Mouse (Mus musculus) heart, embryonic 12.5 days (tissue): ENCODE data around the gene Gcnt3. TPM values are rescaled to one million over a fixed set of nuclear protein-coding genes. Genes with fewer than 3 reads are reported as not detected.
A peak's percentile ranks its signal among the peaks of the same experiment; 100 is the strongest.

Source experiments
- ATAC-seq: fragments of 200-750 bp; cut with Nextera tagmentation; 2 replicates; pipeline ENCODE4 v1.8.0; 2017; ENCODE audit warnings: moderate TSS enrichment, moderate library complexity; ENCODE audit not compliant: insufficient number of reproducible peaks, low FRiP score
- H3K27ac ChIP-seq: fragments of 300-500 bp; sonication (generic); 2 replicates; pipeline ENCODE4 v1.5.1; 2016; ENCODE audit warnings: mild to moderate bottlenecking, moderate library complexity; ENCODE audit not compliant: poor library complexity, severe bottlenecking
- H3K27me3 ChIP-seq: fragments of 300-500 bp; sonication (generic); replicated peaks from 2 replicates; pipeline ENCODE4 v1.6.1; 2016; ENCODE audit warnings: mild to moderate bottlenecking, moderate library complexity
- H3K36me3 ChIP-seq: fragments of 300-500 bp; sonication (generic); 2 replicates; pipeline ENCODE4 v1.6.1; 2016; ENCODE audit warnings: mild to moderate bottlenecking, moderate library complexity
- H3K4me1 ChIP-seq: fragments of 300-500 bp; sonication (generic); replicated peaks from 2 replicates; pipeline ENCODE4 v1.6.1; 2016; ENCODE audit warnings: mild to moderate bottlenecking
- H3K4me2 ChIP-seq: fragments of 300-500 bp; sonication (generic); 2 replicates; pipeline ENCODE4 v1.6.1; 2016; ENCODE audit warnings: mild to moderate bottlenecking, moderate library complexity
- H3K4me3 ChIP-seq: fragments of 300-500 bp; sonication (generic); 2 replicates; pipeline ENCODE4 v1.5.1; 2016; ENCODE audit warnings: mild to moderate bottlenecking
- H3K9ac ChIP-seq: fragments of 300-500 bp; sonication (generic); 2 replicates; pipeline ENCODE4 v1.6.1; 2016; ENCODE audit warnings: mild to moderate bottlenecking, moderate library complexity
- H3K9me3 ChIP-seq: fragments of 300-500 bp; sonication (generic); replicated peaks from 2 replicates; pipeline ENCODE4 v1.6.1; 2016; ENCODE audit warnings: mild to moderate bottlenecking, moderate library complexity
- WGBS: fragments of 180-500 bp; shearing (Covaris S2); methylation state at CpG from one replicate; pipeline ENCODE4 v1.1.7; 2016; 5-methylcytosine and 5-hydroxymethylcytosine counted together
- polyA plus RNA-seq: library from polyadenylated mRNA; unstranded; fragments of >200 nt; fragmentation: Nextera tagmentation; extraction: Ambion mirVana; gene quantifications from 2 replicates; pipeline ENCODE4 v1.2.1, GENCODE M21; 2016

Gene Gcnt3
- polyA plus RNA-seq, 1 experiment from 2014 or later: not detected

DNA sequence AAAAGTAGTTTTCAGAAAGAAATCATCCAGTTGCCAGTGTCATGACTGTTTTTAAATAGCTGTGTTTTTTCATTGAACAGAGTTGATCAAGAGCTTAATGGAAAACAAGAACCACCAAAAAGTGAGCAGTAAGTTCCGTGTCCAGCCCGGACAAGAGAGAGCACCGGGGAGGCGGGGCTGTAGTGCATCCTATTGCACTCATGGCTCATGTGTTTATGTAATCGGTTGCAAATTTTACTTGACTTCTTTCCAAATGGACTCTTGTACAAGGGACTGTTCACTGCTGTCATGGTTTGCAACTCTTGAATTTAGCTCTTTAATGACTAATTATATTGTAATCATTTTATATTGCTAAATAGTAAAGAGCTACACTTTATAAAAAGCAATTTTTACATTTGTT is 30.9 kb downstream of the Gcnt3 start:
- H3K4me3 ChIP-seq: no peak overlapping the region
- peaks cover 50% of the 10 kb centered on the region for H3K36me3 ChIP-seq
- no peaks in the 10 kb centered on the region for H3K9me3 ChIP-seq
- H3K9ac ChIP-seq: no peak overlapping the region
- H3K4me1 ChIP-seq: 0 out of 2 replicates have a peak, but pooled peaks cover 1% of the 10 kb centered on the region
- H3K4me2 ChIP-seq: no peak overlapping the region
- no peak for ATAC-seq
- whole genome bisulfite sequencing: 89% methylated on average over 5 of the region's 5 CpGs
- no peaks in the 10 kb centered on the region for H3K27me3 ChIP-seq
- no peak overlapping the region for H3K27ac ChIP-seq

- Histone ChIP-seq H3K36me3 (peaks cover 65% of the 10 kb centered on the region), H3K4me2 (no peak overlapping the region), H3K27me3 (no peaks in the 10 kb centered on the region), H3K9me3 (no peaks in the 10 kb centered on the region), H3K4me1 (no peaks in the 10 kb centered on the region), H3K27ac (no peak overlapping the region), H3K4me3 (no peak overlapping the region), H3K9ac (no peak overlapping the region)
- WGBS: 87% methylated on average over 10 of the region's 10 CpGs
- no peak for ATAC-seq
Observed at GRCm38 (mm10) chr9:70003516-70003915, 34.4 kb downstream of the Gcnt3 start.

- Histone ChIP-seq H3K27ac (no peak overlapping the region), H3K27me3 (no peaks in the 10 kb centered on the region), H3K36me3 (peaks cover 75% of the 10 kb centered on the region), H3K4me3 (no peak overlapping the region), H3K9ac (no peak overlapping the region), H3K9me3 (no peaks in the 10 kb centered on the region), H3K4me2 (no peak overlapping the region), H3K4me1 (peaks cover 9% of the 10 kb centered on the region)
- 60% methylated on average over 1 of the region's 1 CpGs for WGBS
- no peak for ATAC-seq
Observed at GRCm38 (mm10) chr9:69999318-69999717, 38.6 kb downstream of the Gcnt3 start.

GRCm38 (mm10) chr9:69994547-69994946 is 43.3 kb downstream of the Gcnt3 start:
- H3K4me2 ChIP-seq: no peak overlapping the region
- peaks cover 43% of the 10 kb centered on the region for H3K4me1 ChIP-seq
- H3K27ac ChIP-seq: no peak overlapping the region
- 84% methylated on average over 5 of the region's 5 CpGs for WGBS
- H3K9me3 ChIP-seq: no peaks in the 10 kb centered on the region
- no peak overlapping the region for H3K4me3 ChIP-seq
- no peaks in the 10 kb centered on the region for H3K27me3 ChIP-seq
- ATAC-seq: no peak
- peaks cover 46% of the 10 kb centered on the region for H3K36me3 ChIP-seq
- no peak overlapping the region for H3K9ac ChIP-seq

GRCm38 (mm10) chr9:69993479-69993878 is 44.4 kb downstream of the Gcnt3 start:
- no peak overlapping the region for H3K9ac ChIP-seq
- H3K9me3 ChIP-seq: no peaks in the 10 kb centered on the region
- H3K4me3 ChIP-seq: no peak overlapping the region
- peaks cover 47% of the 10 kb centered on the region for H3K4me1 ChIP-seq
- no peaks in the 10 kb centered on the region for H3K27me3 ChIP-seq
- H3K36me3 ChIP-seq: peaks cover 35% of the 10 kb centered on the region
- H3K4me2 ChIP-seq: peak overlapping the region; percentile 27; the same call in 1 of the 2 replicates
- H3K27ac ChIP-seq: peak overlapping the region; percentile 73
- WGBS: 52% methylated on average over 1 of the region's 1 CpGs
- ATAC-seq: no peak

- no peaks in the 10 kb centered on the region for H3K27me3 ChIP-seq
- no peaks in the 10 kb centered on the region for H3K9me3 ChIP-seq
- peak overlapping the region; percentile 73 for H3K27ac ChIP-seq
- H3K4me3 ChIP-seq: 0 out of 2 replicates have a peak overlapping the region, but pooled peaks have one; percentile 1
- H3K4me1 ChIP-seq: peaks cover 47% of the 10 kb centered on the region
- H3K36me3 ChIP-seq: peaks cover 34% of the 10 kb centered on the region
- ATAC-seq: 0 out of 2 replicates have a peak, but pooled peaks have one; percentile 49
- 31% methylated on average over 5 of the region's 5 CpGs for WGBS
- H3K9ac ChIP-seq: no peak overlapping the region
- H3K4me2 ChIP-seq: peak overlapping the region; percentile 27
Observed at GRCm38 (mm10) chr9:69992841-69993277, 45.0 kb downstream of the Gcnt3 start.

DNA sequence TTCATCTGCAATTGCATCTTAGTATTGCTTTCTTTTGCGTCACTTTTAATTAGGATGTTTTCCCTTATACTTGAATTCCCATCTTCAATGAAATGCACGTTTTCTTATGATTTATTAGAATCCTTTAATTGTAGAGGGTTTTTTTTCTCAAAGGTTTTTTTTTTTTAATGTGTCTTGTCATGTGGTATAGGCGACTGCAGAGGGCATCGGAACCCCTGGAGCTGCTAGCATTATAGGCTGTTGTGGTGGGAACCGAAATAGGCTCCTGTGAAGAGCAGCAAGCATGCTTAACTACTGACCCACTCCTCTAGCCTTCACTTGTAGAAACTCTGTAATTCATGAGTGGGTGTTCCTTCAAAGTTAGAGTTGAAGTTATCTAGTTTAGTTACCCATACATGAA is 47.5 kb downstream of the Gcnt3 start:
- Histone ChIP-seq H3K4me2 (peak overlapping the region; percentile 80), H3K36me3 (peaks cover 17% of the 10 kb centered on the region), H3K4me3 (peak overlapping the region; percentile 96), H3K9ac (no peak overlapping the region), H3K27me3 (no peaks in the 10 kb centered on the region), H3K4me1 (peaks cover 47% of the 10 kb centered on the region), H3K27ac (no peak overlapping the region), H3K9me3 (no peaks in the 10 kb centered on the region)
- WGBS: 12% methylated on average over 5 of the region's 5 CpGs
- ATAC-seq: no peak

DNA sequence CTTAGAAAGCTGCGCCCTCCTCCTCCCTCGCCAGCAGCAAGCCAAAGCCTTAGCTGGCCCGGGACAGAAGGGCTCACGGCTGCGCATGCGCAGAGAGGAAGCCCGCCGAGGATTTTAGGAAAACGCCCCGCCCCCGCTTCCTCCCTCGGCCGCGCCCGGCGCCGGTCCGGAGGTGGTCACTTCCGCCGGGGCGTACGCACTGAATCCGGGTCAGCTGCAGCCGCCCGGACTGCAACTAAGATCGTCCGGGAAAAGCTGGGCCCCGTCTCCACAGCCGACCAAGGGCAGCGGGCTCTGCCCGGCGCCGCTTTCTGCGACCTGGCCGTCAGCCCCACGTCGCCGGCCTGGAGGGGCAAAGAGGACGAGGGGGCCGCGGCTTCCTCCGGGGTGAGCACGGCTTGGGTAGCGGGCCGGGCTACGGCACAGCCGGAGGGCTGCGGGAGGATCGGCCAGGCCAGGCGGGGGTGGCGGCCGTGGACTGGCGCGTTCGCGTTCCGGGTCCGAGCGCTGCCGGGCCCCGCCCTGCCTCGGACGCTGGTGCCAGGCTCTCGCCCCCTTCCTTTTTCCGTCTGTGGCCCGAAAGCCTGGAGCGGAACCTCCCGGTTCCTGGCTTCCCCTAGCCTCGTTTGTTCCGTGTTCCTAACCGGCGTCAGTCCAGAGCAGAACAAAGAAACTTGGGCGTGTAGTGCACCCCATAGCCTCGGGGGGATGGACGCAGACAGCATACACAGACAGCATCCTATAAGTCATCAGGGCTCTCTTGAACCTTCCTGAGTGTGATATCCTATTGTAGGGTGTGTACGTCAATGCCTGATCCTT is 48.4 kb downstream of the Gcnt3 start, which contains the start of gene Bnip2:
Gene Bnip2, plus strand, starts transcription at position 164 of the 819 bp plus-strand sequence.
- H3K4me2 ChIP-seq: peak within 1 kb of the TSS; percentile 80
- peak; percentile 94 for ATAC-seq
- under 1% methylated on average over 76 of the region's 76 CpGs for WGBS
- peaks cover 10% of the 10 kb centered on the region; the same call in 1 of the 2 replicates for H3K36me3 ChIP-seq
- no peaks in the 10 kb centered on the region for H3K9me3 ChIP-seq
- H3K9ac ChIP-seq: peak within 1 kb of the TSS; percentile 98
- H3K4me3 ChIP-seq: peak within 1 kb of the TSS; percentile 96
- peaks cover 39% of the 10 kb centered on the region for H3K4me1 ChIP-seq
- H3K27me3 ChIP-seq: no peaks in the 10 kb centered on the region
- peak within 1 kb of the TSS; percentile 97 for H3K27ac ChIP-seq

- H3K4me2 ChIP-seq: peak overlapping the region; percentile 80
- H3K4me1 ChIP-seq: peaks cover 34% of the 10 kb centered on the region
- no peaks in the 10 kb centered on the region for H3K27me3 ChIP-seq
- H3K36me3 ChIP-seq: peaks cover 10% of the 10 kb centered on the region; the same call in 1 of the 2 replicates
- H3K9ac ChIP-seq: peak overlapping the region; percentile 51; the same call in 1 of the 2 replicates
- 26% methylated on average over 16 of the region's 16 CpGs for WGBS
- ATAC-seq: peak; percentile 15; the same call in 1 of the 2 replicates
- H3K9me3 ChIP-seq: no peaks in the 10 kb centered on the region
- peak overlapping the region; percentile 82 for H3K27ac ChIP-seq
- H3K4me3 ChIP-seq: peak overlapping the region; percentile 96
Observed at GRCm38 (mm10) chr9:69988706-69989302, 49.1 kb downstream of the Gcnt3 start.

DNA sequence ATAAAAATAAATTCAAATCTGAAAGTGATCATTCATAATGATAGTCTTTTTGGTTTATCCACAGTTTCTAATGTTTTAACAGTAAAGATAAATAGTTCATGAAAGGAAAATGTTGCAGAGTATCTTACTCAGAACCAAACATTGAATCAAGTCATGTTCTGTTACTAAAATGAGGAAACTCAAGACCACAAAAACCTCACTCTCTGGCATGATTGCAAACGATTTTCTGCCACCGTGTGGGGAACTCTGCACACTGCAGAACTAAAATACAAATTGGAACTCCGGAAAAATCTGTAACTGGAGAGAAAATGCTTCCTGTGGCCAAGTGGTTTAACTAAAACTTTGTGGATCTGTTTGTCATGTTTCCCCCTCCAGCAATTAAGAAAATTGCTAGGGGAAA is 50.3 kb downstream of the Gcnt3 start:
- Histone ChIP-seq H3K36me3 (peaks cover 7% of the 10 kb centered on the region; the same call in 1 of the 2 replicates), H3K4me1 (peaks cover 25% of the 10 kb centered on the region), H3K9ac (no peak overlapping the region), H3K27ac (no peak overlapping the region), H3K9me3 (no peaks in the 10 kb centered on the region), H3K27me3 (no peaks in the 10 kb centered on the region), H3K4me2 (no peak overlapping the region), H3K4me3 (no peak overlapping the region)
- ATAC-seq: no peak
- under 1% methylated on average over 3 of the region's 3 CpGs for WGBS

GRCm38 (mm10) chr9:69986571-69986970 is 51.3 kb downstream of the Gcnt3 start:
- H3K36me3 ChIP-seq: no peaks in the 10 kb centered on the region
- H3K4me2 ChIP-seq: no peak overlapping the region
- WGBS: 81% methylated on average over 5 of the region's 5 CpGs
- H3K9me3 ChIP-seq: no peaks in the 10 kb centered on the region
- H3K27ac ChIP-seq: no peak overlapping the region
- no peak overlapping the region for H3K4me3 ChIP-seq
- no peak overlapping the region for H3K9ac ChIP-seq
- no peak for ATAC-seq
- H3K27me3 ChIP-seq: no peaks in the 10 kb centered on the region
- H3K4me1 ChIP-seq: peaks cover 16% of the 10 kb centered on the region
